Mouse (Mus musculus) liver, embryonic 16.5 days (tissue): ENCODE results near the gene Gata2. TPM values are rescaled to one million over a fixed set of nuclear protein-coding genes. Genes with fewer than 3 reads are reported as not detected.

Experiments
- ATAC-seq: fragments of 200-750 bp; cut with Nextera tagmentation; 2 replicates; pipeline ENCODE4 v1.8.0; 2017; ENCODE audit warnings: low read depth, mild to moderate bottlenecking, moderate number of reproducible peaks, moderate library complexity
- H3K27ac ChIP-seq: fragments of 300-500 bp; sonication (generic); 2 replicates; pipeline ENCODE4 v1.5.1; 2014; ENCODE audit warnings: mild to moderate bottlenecking, low read length
- H3K27me3 ChIP-seq: fragments of 300-500 bp; sonication (generic); 2 replicates; pipeline ENCODE4 v1.6.1; 2014; ENCODE audit warnings: low read depth, low read length, mixed read lengths; ENCODE audit not compliant: control insufficient read depth, insufficient read depth
- H3K36me3 ChIP-seq: fragments of 300-500 bp; sonication (generic); 2 replicates; pipeline ENCODE4 v1.6.1; 2014; ENCODE audit warnings: mild to moderate bottlenecking; ENCODE audit not compliant: control insufficient read depth, insufficient read depth
- H3K4me1 ChIP-seq: fragments of 300-500 bp; sonication (generic); 2 replicates; pipeline ENCODE4 v1.6.1; 2014; ENCODE audit warnings: low read depth, low read length, mixed read lengths; ENCODE audit not compliant: control insufficient read depth
- H3K4me2 ChIP-seq: fragments of 300-500 bp; sonication (generic); 2 replicates; pipeline ENCODE4 v1.6.1; 2014; ENCODE audit warnings: low read depth, low read length, mixed read lengths
- H3K4me3 ChIP-seq: fragments of 300-500 bp; sonication (generic); 2 replicates; pipeline ENCODE4 v1.5.1; 2014; ENCODE audit warnings: low read depth, mild to moderate bottlenecking, low read length
- H3K9ac ChIP-seq: fragments of 300-500 bp; sonication (generic); 2 replicates; pipeline ENCODE4 v1.6.1; 2014; ENCODE audit warnings: low read depth, low read length
- H3K9me3 ChIP-seq: fragments of 300-500 bp; sonication (generic); replicated peaks from 2 replicates; pipeline ENCODE4 v1.6.1; 2016; ENCODE audit warnings: low read length; ENCODE audit not compliant: control insufficient read depth
- WGBS: fragments of 180-500 bp; shearing (Covaris S2); extraction: QIAGEN DNeasy Blood & Tissue Kit; methylation state at CpG from one replicate; pipeline ENCODE4 v1.1.7; 2014; ENCODE audit not compliant: insufficient replicate concordance; 5-methylcytosine and 5-hydroxymethylcytosine counted together
- polyA plus RNA-seq: library from polyadenylated mRNA; unstranded; fragments of >200 nt; fragmentation: Nextera tagmentation; extraction: Ambion mirVana; gene quantifications from 2 replicates; pipeline ENCODE4 v1.2.1, GENCODE M21; 2015

Gene Gata2
- polyA plus RNA-seq, 1 experiment from 2014 or later, result 3.0 TPM

- Histone ChIP-seq H3K36me3 (no peaks in the 10 kb centered on the region), H3K27me3 (peaks cover 95% of the 10 kb centered on the region), H3K9me3 (no peaks in the 10 kb centered on the region), H3K27ac (no peak overlapping the region), H3K9ac (no peak overlapping the region), H3K4me1 (peaks cover 47% of the 10 kb centered on the region), H3K4me2 (peak overlapping the region; percentile 69), H3K4me3 (peak overlapping the region; percentile 53)
- peak; percentile 59 for ATAC-seq
- under 1% methylated on average over 61 of the region's 62 CpGs for WGBS
These were observed 4.6 kb downstream of the Gata2 start for GRCm38 (mm10) chr6:88198070-88198940.

- H3K36me3 ChIP-seq, result no peaks in the 10 kb centered on the region
- peaks cover 95% of the 10 kb centered on the region for H3K27me3 ChIP-seq
- peaks cover 44% of the 10 kb centered on the region for H3K4me1 ChIP-seq
- H3K4me2 ChIP-seq, result peak overlapping the region; percentile 69
- H3K9ac ChIP-seq, result no peak overlapping the region
- no peaks in the 10 kb centered on the region for H3K9me3 ChIP-seq
- WGBS, result under 1% methylated on average over 39 of the region's 39 CpGs
- peak overlapping the region; percentile 53 for H3K4me3 ChIP-seq
- no peak overlapping the region for H3K27ac ChIP-seq
- ATAC-seq, result no peak
These were observed 5.5 kb downstream of the Gata2 start for GRCm38 (mm10) chr6:88199001-88199717.

GRCm38 (mm10) chr6:88199718-88200692 is 6.3 kb downstream of the Gata2 start:
- ATAC-seq, result no peak
- H3K9ac ChIP-seq, result no peak overlapping the region
- no peak overlapping the region for H3K27ac ChIP-seq
- no peaks in the 10 kb centered on the region for H3K9me3 ChIP-seq
- peaks cover 94% of the 10 kb centered on the region for H3K27me3 ChIP-seq
- WGBS, result 19% methylated on average over 50 of the region's 50 CpGs
- H3K4me3 ChIP-seq, result peak overlapping the region; percentile 53
- peak overlapping the region; percentile 69 for H3K4me2 ChIP-seq
- H3K4me1 ChIP-seq, result peaks cover 43% of the 10 kb centered on the region
- H3K36me3 ChIP-seq, result no peaks in the 10 kb centered on the region

GRCm38 (mm10) chr6:88200693-88201609 is 7.3 kb downstream of the Gata2 start:
- Histone ChIP-seq H3K36me3 (no peaks in the 10 kb centered on the region), H3K4me2 (no peak overlapping the region), H3K9me3 (no peaks in the 10 kb centered on the region), H3K27ac (no peak overlapping the region), H3K27me3 (peaks cover 90% of the 10 kb centered on the region), H3K9ac (no peak overlapping the region), H3K4me1 (peaks cover 43% of the 10 kb centered on the region), H3K4me3 (no peak overlapping the region)
- WGBS, result 37% methylated on average over 20 of the region's 20 CpGs
- ATAC-seq, result no peak

- Histone ChIP-seq H3K9me3 (no peaks in the 10 kb centered on the region), H3K4me3 (no peak overlapping the region), H3K36me3 (no peaks in the 10 kb centered on the region), H3K4me2 (peak overlapping the region; percentile 46; the same call in 1 of the 2 replicates), H3K27me3 (peaks cover 78% of the 10 kb centered on the region), H3K9ac (no peak overlapping the region), H3K27ac (no peak overlapping the region), H3K4me1 (peaks cover 37% of the 10 kb centered on the region)
- WGBS, result 16% methylated on average over 15 of the region's 15 CpGs
- ATAC-seq, result no peak
These were observed 8.4 kb downstream of the Gata2 start for GRCm38 (mm10) chr6:88201926-88202700.

GRCm38 (mm10) chr6:88202921-88203690 is 9.4 kb downstream of the Gata2 start:
- 0 out of 2 replicates have a peak overlapping the region, but pooled peaks have one; percentile 15 for H3K27ac ChIP-seq
- no peaks in the 10 kb centered on the region for H3K9me3 ChIP-seq
- ATAC-seq, result peak; percentile 50
- no peaks in the 10 kb centered on the region for H3K36me3 ChIP-seq
- H3K4me1 ChIP-seq, result peaks cover 27% of the 10 kb centered on the region
- no peak overlapping the region for H3K9ac ChIP-seq
- H3K27me3 ChIP-seq, result peaks cover 68% of the 10 kb centered on the region
- 1% methylated on average over 24 of the region's 24 CpGs for WGBS
- peak overlapping the region; percentile 46 for H3K4me2 ChIP-seq
- H3K4me3 ChIP-seq, result no peak overlapping the region

- H3K9ac ChIP-seq, result no peak overlapping the region
These were observed 10.2 kb downstream of the Gata2 start for GRCm38 (mm10) chr6:88203791-88204405.

More at GRCm38 (mm10) chr6:88203791-88204405, 10.2 kb downstream of the Gata2 start:
- Histone ChIP-seq H3K36me3 (no peaks in the 10 kb centered on the region), H3K4me3 (no peak overlapping the region), H3K4me2 (0 out of 2 replicates have a peak overlapping the region, but pooled peaks have one; percentile 46), H3K27ac (0 out of 2 replicates have a peak overlapping the region, but pooled peaks have one; percentile 15), H3K9me3 (no peaks in the 10 kb centered on the region), H3K4me1 (peaks cover 19% of the 10 kb centered on the region), H3K27me3 (peaks cover 63% of the 10 kb centered on the region)
- 36% methylated on average over 10 of the region's 10 CpGs for WGBS
- no peak for ATAC-seq
